Mouse (Mus musculus): ENCODE measurements around the gene Tmem59l. TPM values are rescaled to one million over a fixed set of nuclear protein-coding genes. Genes with fewer than 3 reads are reported as not detected.

The Tmem59l gene
- total RNA-seq, 2 experiments from 2014 or later: not detected

GRCm38 (mm10) chr8:70509281-70509952 lies 22.3 kb upstream of the Tmem59l start:
- DNase-seq (ENCODE audit: low spot score): no peak

- no peak for DNase-seq (ENCODE audit: low spot score)
These were observed 19.9 kb upstream of the Tmem59l start for GRCm38 (mm10) chr8:70507027-70507393.

- peak; percentile 92 for DNase-seq (ENCODE audit: low spot score)
These were observed 19.3 kb upstream of the Tmem59l start, which contains the start of gene Rex1bd for GRCm38 (mm10) chr8:70506328-70507026. Rex1bd (minus strand) TSS chr8:70506752.

GRCm38 (mm10) chr8:70505698-70506327 lies 18.7 kb upstream of the Tmem59l start:
- DNase-seq (ENCODE audit: low spot score): no peak

- peak; percentile 83 for DNase-seq (ENCODE audit: low spot score)
These were observed 17.7 kb upstream of the Tmem59l start for GRCm38 (mm10) chr8:70504851-70505250.

- DNase-seq (ENCODE audit: low spot score): peak; percentile 83
These were observed 17.1 kb upstream of the Tmem59l start for GRCm38 (mm10) chr8:70504291-70504716.

GRCm38 (mm10) chr8:70503062-70503750 lies 16.0 kb upstream of the Tmem59l start:
- DNase-seq (ENCODE audit: low spot score): peak; percentile 72

GRCm38 (mm10) chr8:70502540-70502939 lies 15.4 kb upstream of the Tmem59l start:
- no peak for DNase-seq (ENCODE audit: low spot score)

GRCm38 (mm10) chr8:70501820-70502529 lies 14.8 kb upstream of the Tmem59l start:
- peak; percentile 65 for DNase-seq (ENCODE audit: low spot score)

- DNase-seq (ENCODE audit: low spot score): no peak
These were observed 13.5 kb upstream of the Tmem59l start for GRCm38 (mm10) chr8:70500386-70501301.

- DNase-seq (ENCODE audit: low spot score): no peak
These were observed 8.6 kb upstream of the Tmem59l start for GRCm38 (mm10) chr8:70495771-70496062.

- DNase-seq (ENCODE audit: low spot score): no peak
These were observed 8.0 kb upstream of the Tmem59l start for GRCm38 (mm10) chr8:70495001-70495770.

GRCm38 (mm10) chr8:70494416-70494945 lies 7.3 kb upstream of the Tmem59l start:
- no peak for DNase-seq (ENCODE audit: low spot score)

- no peak for DNase-seq (ENCODE audit: low spot score)
These were observed 6.7 kb upstream of the Tmem59l start for GRCm38 (mm10) chr8:70493692-70494415.

GRCm38 (mm10) chr8:70492664-70493640 lies 5.8 kb upstream of the Tmem59l start, which contains the start of gene Crlf1:
Crlf1 (plus strand) TSS chr8:70493158.
- no peak for DNase-seq (ENCODE audit: low spot score)

GRCm38 (mm10) chr8:70490880-70491495 lies 3.8 kb upstream of the Tmem59l start:
- no peak for DNase-seq (ENCODE audit: low spot score)
